Mouse (Mus musculus): ENCODE results near the gene Rhox4a2.
"Not testable (repeated sequence)": the region's sequence is repeated elsewhere in the genome, so short reads cannot be mapped to it uniquely, and the experiment has no call there.

The Rhox4a2 gene

GRCm38 (mm10) chrX:37390548-37390947 lies at the start of gene Rhox4a2:
Gene Rhox4a2, plus strand, starts transcription at chrX:37390848.
- DNase-seq, result not testable (repeated sequence)

GRCm38 (mm10) chrX:37379728-37380127 lies 10.9 kb upstream of the Rhox4a2 start, which contains the start of gene Rhox3a2:
Gene Rhox3a2, plus strand, starts transcription at chrX:37380028.
- not testable (repeated sequence) for DNase-seq

DNA sequence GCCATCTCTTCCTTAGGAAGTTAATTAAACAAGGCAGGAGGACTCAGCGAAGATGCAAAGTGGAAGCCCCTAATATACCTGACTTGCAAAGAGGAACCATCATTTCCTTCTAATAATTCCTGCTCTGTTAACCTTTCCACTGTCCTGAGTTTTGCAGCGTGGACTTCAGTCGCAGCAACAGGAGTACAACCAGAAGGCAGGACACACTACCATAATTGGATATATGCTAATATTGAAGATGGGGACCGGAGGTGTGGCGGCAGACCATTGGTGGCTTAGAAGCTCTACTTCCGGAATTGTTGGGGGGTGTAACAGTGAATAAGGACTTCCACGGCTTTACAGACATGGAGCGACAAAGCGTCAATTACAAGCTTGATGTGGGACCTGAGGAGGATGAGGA lies 21.1 kb downstream of the Rhox4a2 start, which contains the start of gene Rhox2b:
Gene Rhox2b, plus strand, starts transcription at position 301 of the 400 bp plus-strand sequence.
- DNase-seq, result not testable (repeated sequence)

- DNase-seq, result not testable (repeated sequence)
Measured at GRCm38 (mm10) chrX:37432194-37432593, 41.5 kb downstream of the Rhox4a2 start, which contains the start of gene Rhox4b. Gene Rhox4b, plus strand, starts transcription at chrX:37432494.
